Mouse (Mus musculus): ENCODE results near the gene Trpm2. TPM values are rescaled to one million over a fixed set of nuclear protein-coding genes. Genes with fewer than 3 reads are reported as not detected.
"Not testable (repeated sequence)": the region's sequence is repeated elsewhere in the genome, so short reads cannot be mapped to it uniquely, and the experiment has no call there.

Trpm2 gene
- polyA plus RNA-seq, 1 experiment: 3.4 TPM

DNA sequence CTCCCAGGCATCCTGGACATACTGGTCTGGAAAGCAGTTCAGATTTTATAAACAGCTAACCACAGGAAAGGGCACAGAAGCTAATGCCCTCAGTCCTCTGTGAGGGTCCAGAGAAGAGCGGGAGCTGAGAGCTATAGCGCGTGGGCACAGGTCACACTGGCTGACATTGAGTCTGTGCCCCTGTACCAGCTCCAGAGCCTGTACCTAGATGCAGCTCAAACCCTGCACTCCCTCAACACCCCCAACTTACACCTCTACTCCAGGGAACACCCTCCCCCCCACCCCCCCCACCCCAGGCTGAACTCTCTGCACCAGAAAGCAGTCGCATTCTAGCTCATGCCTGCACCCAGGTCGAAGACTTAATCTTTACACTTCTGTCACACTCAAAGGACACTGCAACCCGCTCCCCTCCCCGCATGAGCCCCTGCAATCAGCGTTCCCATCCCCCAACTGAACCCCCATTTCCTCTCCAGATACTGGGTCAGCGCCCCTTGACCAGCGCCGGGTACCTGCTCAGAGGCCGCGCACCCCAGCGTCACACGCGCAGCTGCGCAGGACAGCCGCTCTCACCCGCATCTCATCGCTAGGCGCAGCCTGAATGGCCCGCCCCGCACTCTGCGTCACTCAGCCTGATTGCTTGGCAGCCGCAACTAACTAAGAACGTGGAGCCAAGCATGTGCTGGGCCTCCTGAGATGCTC lies 940 bp downstream of the Trpm2 start:
- WGBS: 8% methylated on average over 26 of the region's 26 CpGs
- peak overlapping the region; percentile 44 for H3K4me3 ChIP-seq (ENCODE audit: low read depth, low read length)
- H3K4me1 ChIP-seq (ENCODE audit: control insufficient read depth, insufficient read depth, insufficient read length, low read length): peaks cover 7% of the 10 kb centered on the region
- H3K27ac ChIP-seq (ENCODE audit: insufficient read depth, low read depth, low read length): no peak overlapping the region
- H3K36me3 ChIP-seq (ENCODE audit: control insufficient read depth, insufficient read depth, low read length): no peaks in the 10 kb centered on the region
- TF ChIP-seq CTCF (IDR thresholded peaks at IDR 0.05; ENCODE audit: extremely low read depth, insufficient read length, insufficient replicate concordance, low read depth, low read length) (no peak), POLR2A (IDR thresholded peaks at IDR 0.05; ENCODE audit: low read depth, low read length) (no peak)
- H3K27me3 ChIP-seq (ENCODE audit: control insufficient read depth, insufficient read depth, low read length): peaks cover 16% of the 10 kb centered on the region

DNA sequence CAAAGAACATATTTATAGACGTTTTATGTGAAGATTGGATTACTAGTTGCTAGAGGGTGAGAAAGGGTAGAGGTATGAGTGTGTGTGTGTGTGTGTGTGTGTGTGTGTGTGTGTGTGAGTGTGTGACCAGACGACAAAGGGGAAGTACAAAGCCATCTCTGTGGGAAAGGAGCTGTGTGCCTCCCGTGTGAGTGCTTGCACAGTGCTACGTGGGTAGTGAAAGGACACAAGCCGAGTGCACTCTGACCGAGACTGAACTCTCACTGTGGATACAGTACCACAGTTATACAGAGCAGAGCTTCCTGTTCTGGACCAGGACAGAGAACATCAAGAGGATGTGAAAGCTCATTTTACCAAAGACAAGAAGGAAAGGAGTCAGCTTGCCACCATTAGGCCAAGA lies 6.4 kb downstream of the Trpm2 start:
- 77% methylated on average over 6 of the region's 6 CpGs for WGBS
- Histone ChIP-seq H3K27ac (ENCODE audit: insufficient read depth, low read depth, low read length) (no peak overlapping the region), H3K4me1 (ENCODE audit: control insufficient read depth, insufficient read depth, insufficient read length, low read length) (no peaks in the 10 kb centered on the region), H3K4me3 (ENCODE audit: low read depth, low read length) (no peak overlapping the region), H3K27me3 (ENCODE audit: control insufficient read depth, insufficient read depth, low read length) (peaks cover 8% of the 10 kb centered on the region; the same call in 1 of the 2 replicates), H3K36me3 (ENCODE audit: control insufficient read depth, insufficient read depth, low read length) (no peaks in the 10 kb centered on the region)
- no peak for TF ChIP-seq POLR2A (IDR thresholded peaks at IDR 0.05; ENCODE audit: low read depth, low read length)
- TF ChIP-seq CTCF (IDR thresholded peaks at IDR 0.05; ENCODE audit: extremely low read depth, insufficient read length, insufficient replicate concordance, low read depth, low read length): no peak

DNA sequence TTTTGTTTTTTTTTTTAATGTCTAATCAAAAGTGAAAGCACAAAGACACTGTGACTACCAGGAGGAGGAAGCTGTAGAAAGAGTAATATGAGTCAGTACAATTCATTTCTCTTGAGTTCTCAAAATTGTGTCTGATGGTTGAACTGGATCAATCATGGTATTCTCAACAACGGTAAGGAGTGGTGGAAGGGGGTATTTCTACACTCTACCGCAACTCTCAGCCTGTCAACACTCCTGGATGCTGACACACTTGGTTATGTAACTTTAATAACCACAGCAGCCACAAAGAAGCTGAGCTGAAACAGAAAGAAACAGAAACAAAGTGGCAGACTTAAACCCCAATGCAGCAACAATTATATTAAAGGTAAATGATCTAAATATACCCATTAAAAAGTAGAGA lies 7.6 kb downstream of the Trpm2 start:
- Histone ChIP-seq H3K4me1 (ENCODE audit: control insufficient read depth, insufficient read depth, insufficient read length, low read length) (no peaks in the 10 kb centered on the region), H3K27ac (ENCODE audit: insufficient read depth, low read depth, low read length) (peak overlapping the region; percentile 32; the same call in 1 of the 2 replicates), H3K4me3 (ENCODE audit: low read depth, low read length) (no peak overlapping the region), H3K36me3 (ENCODE audit: control insufficient read depth, insufficient read depth, low read length) (no peaks in the 10 kb centered on the region), H3K27me3 (ENCODE audit: control insufficient read depth, insufficient read depth, low read length) (no peaks in the 10 kb centered on the region)
- WGBS: 73% methylated on average over 2 of the region's 2 CpGs
- TF ChIP-seq CTCF (IDR thresholded peaks at IDR 0.05; ENCODE audit: extremely low read depth, insufficient read length, insufficient replicate concordance, low read depth, low read length) (no peak), POLR2A (IDR thresholded peaks at IDR 0.05; ENCODE audit: low read depth, low read length) (no peak)

DNA sequence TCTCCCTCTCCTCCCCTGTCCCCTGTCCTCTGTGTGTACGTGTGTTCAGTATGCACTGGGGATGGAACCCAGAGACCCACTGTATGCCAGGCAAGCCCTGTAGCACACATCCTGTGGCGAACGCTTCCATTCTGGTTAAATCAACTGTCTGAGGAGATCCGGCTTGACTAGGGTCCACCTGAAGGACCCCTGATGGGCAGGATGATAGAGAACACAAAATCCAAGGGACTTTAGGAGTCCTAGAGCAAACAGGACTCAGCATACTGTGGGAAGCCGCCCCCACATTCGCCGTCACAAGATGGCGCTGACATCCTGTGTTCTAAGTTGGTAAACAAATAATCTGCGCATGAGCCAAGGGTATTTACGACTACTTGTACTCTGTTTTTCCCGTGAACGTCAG lies 19.9 kb downstream of the Trpm2 start:
- not testable (repeated sequence) for H3K4me3 ChIP-seq (ENCODE audit: low read depth, low read length); H3K4me1 ChIP-seq (ENCODE audit: control insufficient read depth, insufficient read depth, insufficient read length, low read length); H3K36me3 ChIP-seq (ENCODE audit: control insufficient read depth, insufficient read depth, low read length); H3K27ac ChIP-seq (ENCODE audit: insufficient read depth, low read depth, low read length); H3K27me3 ChIP-seq (ENCODE audit: control insufficient read depth, insufficient read depth, low read length)
- WGBS: 92% methylated on average over 9 of the region's 12 CpGs

DNA sequence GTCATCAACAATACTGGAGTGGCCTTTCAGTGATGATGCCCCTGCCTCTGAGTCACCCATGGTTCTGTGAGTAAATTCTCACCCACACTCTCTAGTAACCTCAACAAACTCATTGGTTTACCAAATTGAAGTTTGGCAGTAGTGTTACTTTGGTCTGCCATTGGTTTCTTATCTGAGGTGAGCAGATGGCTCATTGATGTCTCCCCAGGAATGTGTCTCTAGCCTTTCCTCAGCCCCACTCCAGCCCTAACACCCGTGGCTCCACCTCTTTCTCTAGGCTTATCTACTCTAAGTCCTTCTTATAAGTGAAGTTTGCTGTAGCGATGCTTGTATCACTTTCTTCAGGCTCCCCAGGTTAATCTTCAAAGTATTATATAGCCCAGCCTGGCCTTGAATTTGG lies 30.7 kb downstream of the Trpm2 start:
- H3K27ac ChIP-seq (ENCODE audit: insufficient read depth, low read depth, low read length): no peak overlapping the region
- no peaks in the 10 kb centered on the region for H3K4me1 ChIP-seq (ENCODE audit: control insufficient read depth, insufficient read depth, insufficient read length, low read length)
- TF ChIP-seq CTCF (IDR thresholded peaks at IDR 0.05; ENCODE audit: extremely low read depth, insufficient read length, insufficient replicate concordance, low read depth, low read length) (no peak), POLR2A (IDR thresholded peaks at IDR 0.05; ENCODE audit: low read depth, low read length) (no peak)
- H3K36me3 ChIP-seq (ENCODE audit: control insufficient read depth, insufficient read depth, low read length): no peaks in the 10 kb centered on the region
- no peaks in the 10 kb centered on the region for H3K27me3 ChIP-seq (ENCODE audit: control insufficient read depth, insufficient read depth, low read length)
- H3K4me3 ChIP-seq (ENCODE audit: low read depth, low read length): no peak overlapping the region
- WGBS: 44% methylated on average over 2 of the region's 2 CpGs

DNA sequence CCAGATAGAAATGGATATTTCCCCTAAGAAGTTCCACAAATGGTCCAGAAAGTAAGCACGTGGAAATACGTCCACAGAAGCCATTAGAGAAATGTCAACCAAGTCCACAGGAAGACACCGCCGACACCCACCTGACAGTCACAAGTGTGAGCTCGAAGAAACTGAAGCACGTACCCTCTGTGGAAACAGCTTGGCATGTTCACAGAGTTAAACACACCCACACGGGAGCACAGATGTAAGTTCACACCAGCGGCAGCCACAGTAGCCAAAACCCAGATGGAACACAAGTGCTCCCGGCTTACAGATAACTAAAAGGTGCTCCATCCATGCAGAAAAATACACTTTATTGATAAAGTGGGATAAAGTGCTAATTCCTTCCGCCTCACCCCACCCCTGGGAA lies 43.0 kb downstream of the Trpm2 start:
- TF ChIP-seq POLR2A (IDR thresholded peaks at IDR 0.05; ENCODE audit: low read depth, low read length) (no peak), CTCF (IDR thresholded peaks at IDR 0.05; ENCODE audit: extremely low read depth, insufficient read length, insufficient replicate concordance, low read depth, low read length) (no peak)
- H3K27me3 ChIP-seq (ENCODE audit: control insufficient read depth, insufficient read depth, low read length): no peaks in the 10 kb centered on the region
- H3K27ac ChIP-seq (ENCODE audit: insufficient read depth, low read depth, low read length): no peak overlapping the region
- WGBS: 67% methylated on average over 10 of the region's 10 CpGs
- no peaks in the 10 kb centered on the region for H3K4me1 ChIP-seq (ENCODE audit: control insufficient read depth, insufficient read depth, insufficient read length, low read length)
- H3K4me3 ChIP-seq (ENCODE audit: low read depth, low read length): no peak overlapping the region
- no peaks in the 10 kb centered on the region for H3K36me3 ChIP-seq (ENCODE audit: control insufficient read depth, insufficient read depth, low read length)

DNA sequence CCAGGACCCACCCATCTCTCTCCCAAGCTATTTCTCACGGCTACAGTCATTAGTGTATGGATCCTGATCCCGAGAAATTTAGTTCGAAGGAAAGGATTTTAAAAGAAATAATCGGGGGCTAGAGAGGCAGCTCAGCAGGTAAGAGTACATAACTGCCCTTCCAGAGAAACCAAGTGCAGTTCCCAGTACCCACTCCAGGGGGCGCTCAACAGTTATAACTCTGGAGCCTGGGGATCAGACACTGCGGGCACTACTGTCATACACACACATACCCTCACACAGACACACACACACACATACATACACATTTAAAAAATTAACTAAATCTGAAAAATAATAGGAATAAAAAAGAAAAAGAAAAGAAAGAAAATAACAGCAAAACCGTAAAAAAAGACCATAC lies 44.2 kb downstream of the Trpm2 start:
- no peak overlapping the region for H3K27ac ChIP-seq (ENCODE audit: insufficient read depth, low read depth, low read length)
- H3K36me3 ChIP-seq (ENCODE audit: control insufficient read depth, insufficient read depth, low read length): no peaks in the 10 kb centered on the region
- no peak overlapping the region for H3K4me3 ChIP-seq (ENCODE audit: low read depth, low read length)
- TF ChIP-seq CTCF (IDR thresholded peaks at IDR 0.05; ENCODE audit: extremely low read depth, insufficient read length, insufficient replicate concordance, low read depth, low read length) (peak; percentile 60; the same call in 1 of the 2 replicates), POLR2A (IDR thresholded peaks at IDR 0.05; ENCODE audit: low read depth, low read length) (no peak)
- H3K4me1 ChIP-seq (ENCODE audit: control insufficient read depth, insufficient read depth, insufficient read length, low read length): no peaks in the 10 kb centered on the region
- WGBS: 24% methylated on average over 7 of the region's 7 CpGs
- no peaks in the 10 kb centered on the region for H3K27me3 ChIP-seq (ENCODE audit: control insufficient read depth, insufficient read depth, low read length)
